Mouse (Mus musculus) ES-Bruce4 (cell line): ENCODE measurements around the gene Gon4l.

Experiments used
- CTCF ChIP-seq: IDR thresholded peaks from one replicate; pipeline ENCODE4 v1.8.1; 2011; ENCODE audit warnings: low read depth, low read length
- EP300 ChIP-seq: IDR thresholded peaks from 2 replicates; pipeline ENCODE4 v1.6.1; 2011; ENCODE audit warnings: low read depth, low read length; ENCODE audit not compliant: insufficient read depth
- POLR2A ChIP-seq: IDR thresholded peaks from one replicate; pipeline ENCODE4 v1.8.1; 2011; ENCODE audit warnings: low read length; ENCODE audit not compliant: insufficient read depth

GRCm38 (mm10) chr3:88849172-88849571 lies 14.1 kb downstream of the Gon4l start:
- TF ChIP-seq EP300 (no peak), POLR2A (no peak), CTCF (no peak)
